Mouse (Mus musculus) frontal cortex, adult (tissue): ENCODE measurements around the gene Tapbpl.
A peak's percentile ranks its signal among the peaks of the same experiment; 100 is the strongest.
"Not testable (repeated sequence)": the region's sequence is repeated elsewhere in the genome, so short reads cannot be mapped to it uniquely, and the experiment has no call there.

Experiments
- ATAC-seq: cut with Nextera tagmentation; 2 replicates; pipeline ENCODE4 v1.9.2; 2017; ENCODE audit warnings: mild to moderate bottlenecking, moderate library complexity, mixed read lengths; ENCODE audit not compliant: low TSS enrichment

Gene Tapbpl

DNA sequence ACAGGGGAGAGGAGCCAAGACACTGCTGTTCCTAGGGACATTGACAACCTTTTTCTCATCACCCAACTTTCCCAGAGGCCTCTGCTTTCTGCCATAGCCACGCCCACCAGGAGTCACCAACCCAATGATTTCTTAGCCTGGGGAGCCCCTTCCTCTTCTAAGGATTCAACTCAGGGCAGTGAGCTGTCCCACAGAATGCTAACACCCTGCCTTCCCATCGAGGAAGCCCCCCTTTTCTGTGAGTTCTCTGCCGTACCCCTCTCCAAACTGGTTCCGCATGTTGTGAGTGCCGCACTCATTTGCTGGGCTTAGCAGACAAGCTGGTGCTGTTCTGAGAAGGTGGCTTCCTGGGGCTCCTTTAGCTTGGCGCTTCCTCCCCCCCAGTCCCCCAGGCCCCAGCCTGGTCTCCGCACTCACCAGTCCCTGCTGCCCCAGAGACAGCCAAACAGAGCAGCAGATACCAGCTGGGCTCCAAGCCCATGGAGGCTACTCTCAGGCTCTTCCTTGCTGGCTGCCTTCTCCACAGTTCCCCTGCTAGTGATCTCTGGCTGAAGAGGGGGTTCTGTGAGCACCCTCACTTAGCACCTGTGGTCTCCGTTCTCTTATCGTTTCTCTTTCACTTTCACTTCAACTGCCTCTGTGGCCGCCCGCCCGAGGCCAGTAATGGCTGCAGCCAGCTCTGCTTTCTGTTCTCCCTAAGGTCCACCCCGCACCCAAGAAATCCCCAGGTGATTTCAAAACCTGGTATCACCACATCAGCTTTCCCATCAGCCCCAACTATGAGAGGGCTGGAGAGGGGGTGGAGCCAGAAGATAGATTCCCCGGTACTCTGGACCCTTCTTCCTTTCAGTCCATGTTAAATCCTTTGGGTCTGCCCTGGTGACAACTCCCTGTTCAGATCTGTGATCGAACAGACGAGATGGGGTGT, at the start of gene Tapbpl:
Gene Tapbpl, minus strand, starts transcription at position 744 of the 928 bp plus-strand sequence.
- peak; percentile 61 for ATAC-seq

DNA sequence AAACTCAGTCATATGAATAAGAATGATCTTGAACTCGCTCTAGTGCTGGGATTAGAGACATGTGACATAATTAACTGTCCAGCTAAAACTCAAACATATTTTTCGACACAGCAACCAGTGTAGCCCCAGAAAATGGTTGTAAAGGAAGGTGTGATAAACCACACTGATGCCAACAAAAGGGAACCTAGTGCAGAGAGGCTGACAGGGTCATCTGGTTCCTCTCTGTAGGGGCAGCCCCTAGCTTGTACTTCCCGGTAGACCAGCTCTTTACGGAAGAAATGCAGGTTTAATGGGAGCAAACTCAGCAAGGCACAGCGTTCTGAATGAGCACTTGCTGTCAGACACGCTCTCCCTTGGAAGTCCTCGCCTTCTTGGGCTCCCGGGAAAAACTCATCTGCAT, 48.1 kb upstream of the Tapbpl start:
- no peak for ATAC-seq

DNA sequence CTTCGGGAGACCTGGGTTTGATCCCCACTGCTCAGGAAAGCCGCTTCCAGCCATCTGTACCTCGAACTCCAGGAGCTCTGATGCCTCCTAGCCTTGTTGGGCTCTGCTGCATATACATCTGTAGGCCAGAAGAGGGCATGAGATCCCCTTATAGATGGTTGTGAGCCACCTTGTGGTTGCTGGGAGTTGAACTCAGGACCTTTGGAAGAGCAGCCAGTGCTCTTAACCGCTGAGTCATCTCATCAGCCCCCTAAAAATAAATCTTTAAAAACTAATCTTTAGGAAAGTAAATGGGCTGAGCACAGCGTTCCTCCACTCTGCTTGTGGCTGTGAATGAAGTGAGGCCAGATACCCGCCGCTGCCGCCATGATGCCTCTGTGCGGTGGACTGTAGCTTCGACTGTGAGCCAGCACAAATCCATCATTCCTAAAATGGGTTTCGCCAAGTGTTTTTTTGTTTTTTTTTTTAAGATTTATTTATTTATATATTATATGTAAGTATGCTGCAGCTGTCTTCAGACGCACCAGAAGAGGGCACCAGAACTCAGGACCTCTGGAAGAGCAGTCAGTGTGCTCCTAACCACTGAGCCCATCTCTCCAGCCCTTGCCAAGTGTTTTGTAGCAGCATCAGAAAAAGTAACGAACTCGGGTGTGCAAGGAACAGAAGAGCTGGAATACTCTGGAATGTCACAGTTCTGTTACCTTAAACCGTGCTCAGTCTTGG, 43.3 kb upstream of the Tapbpl start:
- ATAC-seq, result no peak

DNA sequence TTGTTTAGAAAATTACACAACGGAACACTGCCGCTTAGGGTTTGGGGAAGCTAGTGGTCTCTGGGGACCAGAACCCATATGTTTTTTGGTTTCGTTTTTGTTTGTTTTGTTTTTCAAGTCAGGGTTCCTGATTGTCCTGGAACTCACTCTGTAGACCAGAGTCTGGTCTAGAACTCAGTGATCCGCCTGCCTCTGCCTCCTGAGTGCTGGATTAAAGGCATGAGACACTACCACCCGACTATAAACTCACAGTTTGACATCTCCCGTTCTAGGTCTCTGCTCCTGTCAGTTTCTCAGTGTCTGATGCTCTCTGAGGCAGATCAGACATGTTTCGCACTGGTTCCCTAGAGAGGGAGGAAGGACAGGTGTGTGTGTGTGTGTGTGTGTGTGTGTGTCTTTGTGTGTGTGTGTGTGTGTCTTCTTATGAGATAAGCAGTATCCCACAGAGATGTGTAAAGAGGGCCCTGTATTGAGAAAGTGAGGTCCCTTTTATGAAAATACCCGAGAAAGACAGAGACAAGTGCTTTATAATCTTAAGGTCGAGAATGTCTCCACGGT, 40.6 kb upstream of the Tapbpl start:
- no peak for ATAC-seq

DNA sequence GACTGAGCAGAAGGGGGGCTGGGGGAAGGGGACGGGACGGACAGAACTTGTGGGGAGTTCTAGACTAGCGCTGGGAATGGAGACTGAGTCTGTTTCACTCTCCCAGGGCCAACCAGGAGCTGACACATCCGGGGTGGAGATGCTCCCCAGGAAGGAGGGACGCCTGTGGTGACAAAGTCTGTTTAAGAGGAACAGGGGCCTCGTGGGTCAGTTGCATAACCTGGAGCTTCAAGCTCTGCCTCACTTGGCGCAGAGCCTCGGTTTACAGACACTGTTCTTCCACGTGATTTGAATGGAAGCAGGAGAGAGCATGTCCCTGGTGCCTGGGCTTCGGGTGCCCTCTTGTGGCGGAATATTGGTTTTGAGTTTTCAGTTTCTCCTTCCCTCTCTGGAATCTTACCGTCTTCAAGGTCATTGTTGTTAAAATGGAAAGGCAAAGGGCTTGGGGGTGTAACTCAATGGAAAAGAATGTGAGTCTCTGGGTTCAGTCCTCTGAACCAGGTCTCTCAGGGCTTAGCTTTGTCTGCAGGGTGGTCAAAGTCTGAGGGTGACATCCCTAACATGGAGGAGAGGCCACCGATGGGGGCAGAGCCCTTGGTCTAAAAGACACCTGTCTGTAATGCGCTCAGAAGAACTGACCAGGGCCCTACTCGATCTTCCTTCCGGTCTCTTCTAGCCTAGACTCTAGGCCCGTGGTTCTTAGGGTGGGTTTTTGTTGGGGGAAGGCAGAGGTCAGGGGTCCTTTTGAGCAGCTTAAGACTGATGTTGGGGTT, 40.0 kb upstream of the Tapbpl start:
- peak; percentile 94 for ATAC-seq

DNA sequence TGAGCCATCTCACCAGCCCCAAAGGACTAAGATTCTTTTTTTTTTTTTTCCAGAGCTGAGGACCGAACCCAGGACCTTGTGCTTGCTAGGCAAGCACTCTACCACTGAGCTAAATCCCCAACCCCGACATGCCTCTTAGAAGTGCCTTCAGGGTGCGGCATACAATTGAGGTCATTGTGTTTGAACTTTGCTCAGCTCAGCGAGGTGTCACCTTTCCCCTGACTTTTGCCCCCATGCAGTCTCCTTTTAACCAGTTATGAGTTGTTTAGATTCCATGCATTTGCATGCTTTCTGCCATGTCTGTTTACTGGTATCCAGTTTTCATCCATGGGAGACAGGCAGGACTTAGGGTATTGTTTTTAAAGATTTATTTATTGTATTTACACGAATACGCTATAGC, 37.1 kb upstream of the Tapbpl start:
- ATAC-seq, result no peak

DNA sequence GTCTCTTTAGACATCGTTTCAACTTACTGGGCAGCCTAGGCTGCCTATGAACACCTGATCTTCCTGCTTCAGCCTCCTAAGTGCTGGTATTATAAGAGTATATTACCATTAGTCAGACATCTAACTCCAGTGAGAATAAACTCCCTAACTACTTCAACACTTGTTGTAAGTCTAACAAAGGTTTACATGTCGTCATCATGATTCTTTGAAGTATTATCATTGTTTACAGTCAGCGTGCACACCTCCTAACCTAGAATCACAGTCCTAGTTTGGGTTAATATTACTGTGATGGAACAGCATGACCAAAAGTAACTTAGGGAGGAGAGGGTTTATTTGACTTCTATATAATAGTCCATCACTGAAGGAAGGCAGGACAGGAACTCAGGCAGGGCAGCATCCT, 35.8 kb upstream of the Tapbpl start:
- ATAC-seq, result no peak

DNA sequence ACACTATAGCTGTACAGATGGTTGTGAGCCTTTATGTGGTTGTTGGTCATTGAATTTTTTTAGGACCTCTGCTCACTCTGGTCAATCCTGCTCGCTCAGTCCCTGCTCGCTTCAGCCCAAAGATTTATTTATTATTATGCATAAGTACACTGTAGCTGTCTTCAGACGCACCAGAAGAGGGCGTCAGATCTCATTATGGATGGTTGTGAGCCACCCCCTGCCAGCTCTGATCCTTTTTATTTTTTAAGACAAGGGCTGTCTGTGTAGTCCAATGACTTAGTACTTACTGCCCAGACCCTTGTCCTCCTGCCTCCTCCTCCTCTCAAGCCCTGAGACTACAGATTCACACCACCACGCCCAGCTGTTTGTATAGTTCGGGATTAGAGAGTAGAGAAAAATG, 34.9 kb upstream of the Tapbpl start:
- not testable (repeated sequence) for ATAC-seq

DNA sequence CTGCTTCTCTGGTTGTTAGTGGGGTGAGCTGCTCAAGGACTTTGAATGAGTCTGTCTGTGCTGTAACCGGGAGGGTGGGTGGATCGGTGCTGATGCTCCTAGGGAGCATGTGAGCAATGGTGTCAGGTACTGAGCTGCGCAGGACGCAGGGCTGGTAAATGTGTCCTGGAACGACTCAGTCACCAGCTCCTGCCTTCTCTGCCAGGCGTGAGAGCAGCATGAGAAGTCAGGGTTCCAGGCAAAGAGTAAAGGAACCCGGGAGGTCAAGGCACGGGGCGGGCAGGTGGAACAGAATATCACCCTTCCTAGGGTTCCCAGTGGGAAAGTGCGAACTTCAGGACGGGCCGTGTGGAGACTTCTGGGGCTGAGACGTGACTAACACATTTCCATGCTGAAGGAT, 34.4 kb upstream of the Tapbpl start:
- no peak for ATAC-seq

DNA sequence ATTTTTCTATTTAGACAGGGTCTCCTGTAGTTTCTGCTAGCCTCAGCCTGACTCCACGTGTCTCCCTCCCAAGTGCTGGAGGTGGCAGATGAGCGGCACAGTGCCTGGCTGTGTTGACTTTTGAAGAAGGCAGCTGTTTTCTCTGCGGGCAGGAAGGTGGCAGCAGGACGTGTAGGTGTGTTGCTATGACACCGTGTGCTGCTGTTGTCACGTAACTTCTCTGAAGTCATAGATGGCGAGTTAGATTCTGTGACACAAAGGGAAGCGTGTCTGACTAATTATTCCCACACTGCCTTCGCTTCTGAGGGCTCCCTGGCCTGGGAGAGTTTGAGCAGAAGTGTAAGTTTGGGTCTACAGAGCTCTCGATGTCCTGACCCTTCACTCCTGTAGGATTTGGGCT, 33.6 kb upstream of the Tapbpl start:
- peak; percentile 86 for ATAC-seq

DNA sequence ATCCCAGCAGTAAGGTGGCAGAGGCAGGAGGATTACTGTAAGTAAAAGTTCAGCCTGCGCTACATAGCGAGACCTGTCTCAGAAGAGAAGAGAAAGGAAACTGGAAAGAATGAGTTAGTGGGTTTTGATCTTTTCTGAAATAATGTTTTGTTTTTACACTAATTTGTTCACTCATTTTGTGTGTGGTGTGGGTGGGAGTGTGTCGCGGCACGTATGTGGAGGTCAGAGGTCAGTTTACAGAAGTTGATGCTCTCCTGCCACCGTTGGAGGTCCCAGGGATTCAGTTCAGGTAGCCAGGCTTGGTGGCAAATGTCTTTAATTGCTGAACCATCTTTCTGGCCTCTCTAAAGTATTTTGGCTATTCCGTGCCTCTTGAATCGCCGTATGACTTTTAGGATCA, 32.6 kb upstream of the Tapbpl start:
- no peak for ATAC-seq

DNA sequence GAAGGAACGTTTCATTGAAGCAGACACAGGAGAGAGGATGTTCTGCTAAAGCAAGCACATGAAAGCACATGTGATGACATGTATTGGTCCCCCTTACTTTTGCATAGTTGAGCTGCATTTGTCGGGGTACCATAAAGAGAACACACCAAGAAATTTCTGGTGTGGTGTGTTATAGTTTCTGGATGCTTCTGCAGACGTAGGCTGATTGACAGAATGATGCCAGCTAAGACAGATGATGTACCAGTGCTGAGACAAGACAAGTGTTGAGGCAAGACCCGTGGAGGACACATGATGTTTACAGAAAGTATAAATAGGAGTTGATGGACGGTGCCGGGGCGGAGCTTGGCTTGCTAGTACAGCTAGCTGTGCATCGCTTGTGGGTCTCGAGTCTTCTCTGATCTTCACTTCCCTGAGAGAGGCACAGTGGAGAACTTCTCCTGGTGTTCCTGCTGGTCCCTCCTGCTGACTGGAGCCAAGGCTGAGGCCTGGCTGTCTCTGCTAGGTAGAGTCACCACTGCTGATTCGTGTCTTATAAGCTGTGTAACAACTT, 28.4 kb upstream of the Tapbpl start:
- ATAC-seq, result no peak

DNA sequence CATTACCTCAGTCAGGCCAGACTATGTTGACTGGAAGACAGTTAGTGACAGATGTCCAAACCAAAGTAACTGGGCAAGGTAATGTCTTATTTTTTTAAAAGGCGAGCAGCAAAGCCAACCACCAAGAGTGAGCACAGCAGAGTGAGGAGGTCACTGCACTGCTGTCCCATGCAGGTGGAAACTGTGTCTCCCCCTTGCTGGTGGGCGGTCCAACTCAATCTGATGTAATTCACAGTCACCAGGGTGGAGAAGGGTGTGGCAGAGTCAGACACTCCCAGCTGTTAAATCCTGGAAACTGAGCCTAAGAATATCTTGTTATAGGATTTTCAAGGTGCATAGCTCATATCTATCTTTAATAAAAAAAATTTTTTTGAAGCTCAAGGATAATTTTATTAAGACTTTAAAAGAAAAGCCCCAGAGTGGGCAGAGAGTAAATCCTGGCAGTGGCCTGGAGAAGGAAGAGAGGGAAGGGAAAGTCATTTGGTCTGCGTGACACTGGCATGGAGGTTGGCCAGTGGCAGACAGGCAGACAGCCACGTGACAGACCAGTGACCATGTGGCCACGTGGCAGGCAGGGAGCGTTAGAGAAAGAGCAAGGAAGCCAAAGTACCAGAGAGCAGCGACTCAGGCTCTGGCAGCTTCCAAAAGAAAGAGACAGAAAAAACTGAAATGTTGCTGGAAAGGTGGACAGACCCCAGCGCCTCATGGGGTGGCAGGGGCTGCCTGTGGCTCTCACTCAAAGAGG, 24.7 kb upstream of the Tapbpl start:
- no peak for ATAC-seq

DNA sequence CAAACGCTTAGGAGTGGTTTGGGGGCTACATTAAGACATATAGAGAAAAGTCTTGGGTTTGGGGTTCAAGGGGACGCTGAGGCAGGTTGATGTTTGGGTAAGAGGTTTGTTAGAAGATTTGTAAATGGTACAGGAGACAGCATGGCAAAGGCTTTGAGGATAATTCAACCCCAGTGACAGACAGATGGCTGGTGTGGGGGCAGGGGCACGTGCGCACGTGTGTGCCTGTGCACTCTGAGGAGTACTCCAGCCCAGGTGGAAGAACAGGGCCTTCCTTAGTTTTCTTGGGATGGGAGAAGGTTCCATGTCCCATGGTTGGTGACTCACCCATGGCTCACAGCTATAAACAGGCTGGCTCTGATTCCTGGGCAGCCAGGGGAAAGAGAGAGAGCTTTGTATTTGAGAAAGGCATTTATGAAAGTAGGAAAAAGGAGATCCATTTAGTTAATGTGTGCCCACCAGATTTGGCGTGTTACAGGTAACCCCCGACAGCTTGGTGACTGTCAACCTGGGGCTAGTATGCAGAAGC, 23.9 kb upstream of the Tapbpl start:
- peak; percentile 67 for ATAC-seq

DNA sequence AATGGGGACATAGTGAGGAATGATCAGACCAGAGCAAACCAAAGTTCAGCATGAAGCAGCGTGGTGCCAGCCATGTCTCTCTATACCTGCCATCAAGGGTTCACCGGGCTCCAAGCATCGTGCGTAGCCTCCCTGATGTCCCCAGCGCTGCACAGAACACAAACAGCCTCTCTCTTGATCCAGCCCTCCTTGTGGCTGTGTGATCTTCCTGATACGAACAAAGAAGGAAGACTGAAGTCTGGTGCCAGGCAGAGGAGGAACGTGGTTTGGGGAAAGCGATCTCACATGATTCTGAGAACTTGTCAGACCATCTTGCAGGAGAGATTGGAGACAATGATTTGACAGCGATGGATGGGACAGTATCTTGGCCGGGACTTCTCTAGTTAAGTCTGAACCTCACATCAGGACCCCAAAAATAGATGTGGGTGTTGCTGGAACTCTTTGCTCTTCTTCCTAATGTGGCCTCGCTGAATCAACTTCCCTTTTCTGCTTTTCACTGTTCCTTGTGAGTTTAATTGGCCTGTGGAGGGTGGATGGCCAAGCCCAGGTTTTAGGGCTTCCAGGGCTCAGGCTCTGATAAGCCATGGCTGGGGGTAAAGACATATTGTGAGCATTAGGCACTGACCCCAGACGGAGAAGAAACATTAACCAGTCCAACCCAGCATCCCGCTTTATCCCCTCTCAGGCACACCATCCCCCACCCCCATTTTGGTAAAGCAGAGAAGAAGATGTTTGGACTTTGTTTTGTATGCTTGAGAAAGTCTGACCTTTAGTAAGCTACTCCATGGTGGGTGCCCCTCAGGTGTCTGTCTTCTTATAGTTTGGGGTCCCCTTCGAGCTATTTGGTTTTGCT, 22.4 kb upstream of the Tapbpl start:
- no peak for ATAC-seq

DNA sequence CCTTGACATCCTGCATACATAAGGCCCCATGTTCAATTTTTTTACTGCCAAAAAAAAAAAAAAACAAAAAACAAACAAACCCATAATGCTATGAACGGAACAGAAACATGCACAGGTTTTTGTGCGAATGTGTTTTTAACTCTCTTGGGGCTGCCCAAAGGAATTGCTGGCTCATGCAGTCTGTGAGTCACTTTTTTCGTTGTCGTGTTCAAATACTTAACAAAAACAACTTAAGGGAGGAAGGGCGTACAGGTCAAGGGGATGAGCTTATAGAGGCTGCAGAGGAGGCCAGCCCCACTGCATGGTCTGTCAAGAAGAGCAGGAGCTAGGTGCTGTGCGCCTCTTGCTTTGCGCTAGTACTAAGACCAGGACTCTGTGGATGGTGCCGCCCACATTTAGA, 21.1 kb upstream of the Tapbpl start:
- no peak for ATAC-seq

DNA sequence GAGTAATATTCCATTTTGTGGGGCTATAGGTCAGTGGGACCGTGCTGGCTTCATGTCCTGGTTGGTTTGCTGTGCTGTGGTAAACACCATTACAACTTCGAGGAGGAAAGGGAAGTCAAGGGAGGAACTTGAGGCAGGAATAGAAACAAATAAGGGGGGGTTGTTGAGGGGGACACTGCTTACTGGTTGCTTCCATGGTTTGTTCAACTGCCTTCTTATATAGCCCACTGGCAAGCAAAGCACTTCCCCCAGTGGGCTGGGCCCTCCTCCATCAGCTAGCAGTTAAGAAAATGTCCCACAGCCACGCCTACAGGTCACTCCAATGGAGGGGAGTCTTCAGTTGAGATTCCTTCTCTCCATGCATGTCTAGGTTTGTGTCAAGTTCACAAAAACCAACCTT, 20.6 kb upstream of the Tapbpl start:
- ATAC-seq, result no peak

DNA sequence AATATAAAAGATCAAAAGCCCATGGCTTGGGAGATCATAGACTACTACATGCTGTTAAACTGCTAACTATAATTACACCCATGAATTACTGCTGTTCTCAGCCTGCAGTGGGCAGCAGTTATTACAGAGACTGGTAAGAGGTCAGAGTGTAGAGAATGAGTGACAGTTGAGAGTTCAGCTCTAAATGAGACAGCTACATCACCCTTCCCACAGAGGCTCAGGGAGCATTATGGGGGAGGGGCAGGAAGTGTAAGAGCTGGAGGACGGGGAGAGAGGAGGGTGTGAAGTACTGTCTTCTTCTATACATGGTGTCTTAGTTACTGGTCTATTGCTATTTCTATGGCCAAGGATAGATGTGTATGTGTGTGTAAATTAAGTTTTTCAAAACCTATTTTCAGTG, 12.9 kb upstream of the Tapbpl start:
- no peak for ATAC-seq

DNA sequence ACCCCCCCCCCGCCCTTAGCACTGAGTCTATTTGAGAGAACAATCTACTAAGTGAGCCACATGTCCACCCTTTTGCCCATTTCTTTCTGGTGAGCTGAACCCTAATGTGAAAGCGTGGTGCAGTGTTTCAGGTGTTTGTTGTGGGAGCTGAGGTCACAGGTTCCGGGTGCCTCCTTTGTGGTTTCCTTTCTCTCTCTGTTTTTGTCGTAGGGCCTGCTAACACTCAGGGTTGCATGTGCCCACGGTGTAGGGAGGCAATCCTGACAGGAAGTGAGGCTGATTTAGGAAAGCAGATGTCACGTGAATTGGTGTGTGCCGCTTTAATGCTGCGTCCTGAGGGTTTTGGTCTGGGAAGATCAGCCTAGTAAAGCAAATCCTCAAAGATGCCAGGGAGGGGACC, 9.9 kb upstream of the Tapbpl start:
- ATAC-seq, result no peak

DNA sequence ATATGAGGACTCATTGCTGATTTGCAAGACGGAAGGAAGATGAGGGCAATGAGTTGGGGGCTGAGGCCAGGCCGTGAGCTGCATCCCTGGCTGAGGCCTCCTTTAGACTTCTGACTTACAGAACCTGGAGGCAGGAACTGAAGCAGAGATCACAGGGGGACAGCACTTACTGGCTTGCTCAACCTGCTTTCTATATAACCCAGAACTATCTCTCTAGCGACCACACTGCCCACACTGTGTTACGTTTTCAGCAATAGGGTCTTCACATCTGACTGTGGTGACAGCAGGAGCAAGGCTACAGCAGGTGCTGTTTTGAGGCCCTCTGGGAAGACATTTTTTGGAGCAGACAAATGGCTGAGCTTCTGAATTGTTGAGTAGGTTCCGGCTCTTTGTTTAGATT, 9.0 kb upstream of the Tapbpl start:
- ATAC-seq, result no peak
